Mouse (Mus musculus) embryonic facial prominence, embryonic 14.5 days (tissue): ENCODE measurements around the gene Ackr1. TPM values are rescaled to one million over a fixed set of nuclear protein-coding genes. Genes with fewer than 3 reads are reported as not detected.

Source experiments
- ATAC-seq: fragments of 200-750 bp; cut with Nextera tagmentation; 2 replicates; pipeline ENCODE4 v1.8.0; 2017; ENCODE audit warnings: low read depth, moderate number of reproducible peaks, moderate TSS enrichment
- DNase-seq: peaks from one replicate; pipeline ENCODE4 v3.0.0-alpha.2; 2015; ENCODE audit warnings: low spot score
- H3K27ac ChIP-seq: fragments of 300-500 bp; sonication (generic); replicated peaks from 2 replicates; pipeline ENCODE4 v1.5.1; 2014; ENCODE audit warnings: low read depth, mild to moderate bottlenecking, low read length, moderate library complexity
- H3K27me3 ChIP-seq: fragments of 300-500 bp; sonication (generic); replicated peaks from 2 replicates; pipeline ENCODE4 v1.6.1; 2014; ENCODE audit warnings: low read length; ENCODE audit not compliant: control insufficient read depth, insufficient read depth
- H3K36me3 ChIP-seq: fragments of 300-500 bp; sonication (generic); 2 replicates; pipeline ENCODE4 v1.6.1; 2014; ENCODE audit warnings: low read length, mixed read lengths; ENCODE audit not compliant: control insufficient read depth, insufficient read depth
- H3K4me1 ChIP-seq: fragments of 300-500 bp; sonication (generic); 2 replicates; pipeline ENCODE4 v1.6.1; 2014; ENCODE audit warnings: antibody characterized with exemption, low read length; ENCODE audit not compliant: control insufficient read depth, insufficient read depth
- H3K4me2 ChIP-seq: fragments of 300-500 bp; sonication (generic); 2 replicates; pipeline ENCODE4 v1.6.1; 2014; ENCODE audit warnings: low read depth, mild to moderate bottlenecking, low read length, moderate library complexity, mixed read lengths
- H3K4me3 ChIP-seq: fragments of 300-500 bp; sonication (generic); 2 replicates; pipeline ENCODE4 v1.5.1; 2014; ENCODE audit warnings: low read depth, mild to moderate bottlenecking, low read length
- H3K9ac ChIP-seq: fragments of 300-500 bp; sonication (generic); 2 replicates; pipeline ENCODE4 v1.6.1; 2014; ENCODE audit warnings: low read depth, mild to moderate bottlenecking, low read length, moderate library complexity, mixed read lengths
- H3K9me3 ChIP-seq: fragments of 300-500 bp; sonication (generic); 2 replicates; pipeline ENCODE4 v1.6.1; 2016; ENCODE audit warnings: low read length; ENCODE audit not compliant: control insufficient read depth
- WGBS: fragments of 180-500 bp; shearing (Covaris S2); extraction: QIAGEN DNeasy Blood & Tissue Kit; methylation state at CpG from one replicate; pipeline ENCODE4 v1.1.7; 2014; 5-methylcytosine and 5-hydroxymethylcytosine counted together
- polyA plus RNA-seq: library from polyadenylated mRNA; unstranded; fragments of >200 nt; fragmentation: Nextera tagmentation; extraction: Ambion mirVana; gene quantifications from 2 replicates; pipeline ENCODE4 v1.2.1, GENCODE M21; 2014

Ackr1 gene
- polyA plus RNA-seq, 1 experiment from 2014 or later: 1.6 TPM

GRCm38 (mm10) chr1:173355107-173355846 is 21.7 kb upstream of the Ackr1 start:
- WGBS: 72% methylated on average over 7 of the region's 7 CpGs

GRCm38 (mm10) chr1:173350372-173350957 is 16.9 kb upstream of the Ackr1 start, which contains the start of gene Aim2:
TSS of gene Aim2 (plus strand) at chr1:173350879.
- H3K4me3 ChIP-seq: peak within 1 kb of the TSS; percentile 22
- no peaks in the 10 kb centered on the region for H3K36me3 ChIP-seq
- H3K27ac ChIP-seq: no peak within 1 kb of the TSS
- DNase-seq (no peak), ATAC-seq (peak; percentile 48; the same call in 1 of the 2 replicates)
- H3K4me1 ChIP-seq: peaks cover 7% of the 10 kb centered on the region; the same call in 1 of the 2 replicates
- 10% methylated on average over 10 of the region's 10 CpGs for WGBS
- H3K9me3 ChIP-seq: no peaks in the 10 kb centered on the region
- H3K9ac ChIP-seq: peak within 1 kb of the TSS; percentile 34; the same call in 1 of the 2 replicates
- no peaks in the 10 kb centered on the region for H3K27me3 ChIP-seq
- H3K4me2 ChIP-seq: peak within 1 kb of the TSS; percentile 49

More at GRCm38 (mm10) chr1:173355107-173355846, 21.7 kb upstream of the Ackr1 start:
- Histone ChIP-seq H3K4me1 (0 out of 2 replicates have a peak, but pooled peaks cover 4% of the 10 kb centered on the region), H3K36me3 (no peaks in the 10 kb centered on the region), H3K9me3 (no peaks in the 10 kb centered on the region), H3K9ac (no peak overlapping the region), H3K4me2 (no peak overlapping the region), H3K27ac (0 out of 2 replicates have a peak overlapping the region, but pooled peaks have one; percentile 8), H3K4me3 (no peak overlapping the region), H3K27me3 (no peaks in the 10 kb centered on the region)
- DNase-seq: no peak
- ATAC-seq: no peak

- Histone ChIP-seq H3K27me3 (no peaks in the 10 kb centered on the region), H3K9ac (peak overlapping the region; percentile 34; the same call in 1 of the 2 replicates), H3K27ac (no peak overlapping the region), H3K4me3 (peak overlapping the region; percentile 22), H3K4me2 (peak overlapping the region; percentile 49), H3K4me1 (peaks cover 7% of the 10 kb centered on the region; the same call in 1 of the 2 replicates), H3K36me3 (no peaks in the 10 kb centered on the region), H3K9me3 (no peaks in the 10 kb centered on the region)
- ATAC-seq (peak; percentile 90), DNase-seq (peak; percentile 73)
- WGBS: 5% methylated on average over 6 of the region's 6 CpGs
Observed at GRCm38 (mm10) chr1:173349946-173350345, 16.4 kb upstream of the Ackr1 start.

- Histone ChIP-seq H3K4me1 (peaks cover 7% of the 10 kb centered on the region; the same call in 1 of the 2 replicates), H3K4me3 (no peak overlapping the region), H3K27ac (no peak overlapping the region), H3K9me3 (no peaks in the 10 kb centered on the region), H3K4me2 (no peak overlapping the region), H3K9ac (no peak overlapping the region), H3K36me3 (no peaks in the 10 kb centered on the region), H3K27me3 (no peaks in the 10 kb centered on the region)
- ATAC-seq (no peak), DNase-seq (no peak)
- 64% methylated on average over 5 of the region's 5 CpGs for WGBS
Observed at GRCm38 (mm10) chr1:173349192-173349591, 15.6 kb upstream of the Ackr1 start.

GRCm38 (mm10) chr1:173348527-173348926 is 15.0 kb upstream of the Ackr1 start:
- ATAC-seq (no peak), DNase-seq (no peak)
- H3K27ac ChIP-seq: no peak overlapping the region
- no peak overlapping the region for H3K9ac ChIP-seq
- H3K36me3 ChIP-seq: no peaks in the 10 kb centered on the region
- H3K9me3 ChIP-seq: no peaks in the 10 kb centered on the region
- H3K4me3 ChIP-seq: no peak overlapping the region
- H3K4me2 ChIP-seq: no peak overlapping the region
- H3K4me1 ChIP-seq: peaks cover 7% of the 10 kb centered on the region; the same call in 1 of the 2 replicates
- H3K27me3 ChIP-seq: no peaks in the 10 kb centered on the region
- 8% methylated on average over 1 of the region's 1 CpGs for WGBS

GRCm38 (mm10) chr1:173345112-173345511 is 11.6 kb upstream of the Ackr1 start:
- no peaks in the 10 kb centered on the region for H3K36me3 ChIP-seq
- no peaks in the 10 kb centered on the region for H3K9me3 ChIP-seq
- no peak overlapping the region for H3K27ac ChIP-seq
- no peak for ATAC-seq
- H3K9ac ChIP-seq: no peak overlapping the region
- H3K4me1 ChIP-seq: peaks cover 3% of the 10 kb centered on the region; the same call in 1 of the 2 replicates
- 77% methylated on average over 4 of the region's 4 CpGs for WGBS
- no peak for DNase-seq
- no peak overlapping the region for H3K4me3 ChIP-seq
- no peaks in the 10 kb centered on the region for H3K27me3 ChIP-seq
- H3K4me2 ChIP-seq: no peak overlapping the region

- 78% methylated on average over 3 of the region's 3 CpGs for WGBS
- Histone ChIP-seq H3K9me3 (no peaks in the 10 kb centered on the region), H3K36me3 (no peaks in the 10 kb centered on the region), H3K9ac (no peak overlapping the region), H3K4me1 (no peaks in the 10 kb centered on the region), H3K4me2 (no peak overlapping the region), H3K27me3 (no peaks in the 10 kb centered on the region), H3K4me3 (no peak overlapping the region), H3K27ac (no peak overlapping the region)
- ATAC-seq: no peak
- DNase-seq: no peak
Observed at GRCm38 (mm10) chr1:173343934-173344333, 10.4 kb upstream of the Ackr1 start.

GRCm38 (mm10) chr1:173342425-173342824 is 8.9 kb upstream of the Ackr1 start:
- Histone ChIP-seq H3K27ac (no peak overlapping the region), H3K36me3 (no peaks in the 10 kb centered on the region), H3K9ac (no peak overlapping the region), H3K9me3 (no peaks in the 10 kb centered on the region), H3K4me1 (no peaks in the 10 kb centered on the region), H3K4me3 (no peak overlapping the region), H3K4me2 (no peak overlapping the region), H3K27me3 (no peaks in the 10 kb centered on the region)
- DNase-seq (no peak), ATAC-seq (no peak)
- 73% methylated on average over 1 of the region's 1 CpGs for WGBS
